Mouse (Mus musculus) MEL (cell line): ENCODE measurements at regions not wholly inside any gene's neighbourhood (a gene's known extent, or its start where the extent isn't known, plus 50 kb on each side); places are given as distances from the start of the nearest gene placed in this dataset.

Experiments used
- DNase-seq: peaks from one replicate; pipeline ENCODE4 v3.0.0; 2011; ENCODE audit warnings: low read depth, low spot score
- H3K27ac ChIP-seq: 2 replicates; pipeline ENCODE4 v1.5.1; 2012; ENCODE audit warnings: low read depth, mild to moderate bottlenecking, control low read depth, low read length, moderate library complexity; ENCODE audit not compliant: control insufficient read depth
- H3K27me3 ChIP-seq, 2 experiments: fragments of 150-350 bp in 1 of 2; sonication (generic) in 1 of 2; 2 replicates each; pipeline ENCODE4 v1.6.1; 2012; ENCODE audit warnings: low read length in 2 of 2, mild to moderate bottlenecking in 2 of 2, improper control_type of control experiment in 1 of 2, moderate library complexity in 1 of 2; ENCODE audit not compliant: insufficient read depth in 2 of 2, control insufficient read depth in 1 of 2
- H3K36me3 ChIP-seq, 2 experiments: 2 replicates each; pipeline ENCODE4 v1.6.1; 2012 to 2014; ENCODE audit warnings: low read length in 2 of 2, improper control_type of control experiment in 1 of 2, inconsistent platforms in 1 of 2, mild to moderate bottlenecking in 1 of 2; ENCODE audit not compliant: insufficient read depth in 2 of 2, control insufficient read depth in 1 of 2
- H3K4me1 ChIP-seq, 2 experiments: fragments of 150-350 bp in 1 of 2; sonication (generic) in 1 of 2; 2 replicates each; pipeline ENCODE4 v1.6.1; 2012; ENCODE audit warnings: low read length in 2 of 2, improper control_type of control experiment in 1 of 2, mild to moderate bottlenecking in 1 of 2; ENCODE audit not compliant: insufficient read depth in 2 of 2, control insufficient read depth in 1 of 2
- H3K4me3 ChIP-seq, 2 experiments: fragments of 150-350 bp in 1 of 2; sonication (generic) in 1 of 2; 2 replicates each; pipeline ENCODE4 v1.5.1; 2012; ENCODE audit warnings: low read depth in 2 of 2, low read length in 2 of 2, mild to moderate bottlenecking in 2 of 2, moderate library complexity in 2 of 2, control low read depth in 1 of 2, improper control_type of control experiment in 1 of 2; ENCODE audit not compliant: control insufficient read depth in 1 of 2, insufficient read depth in 1 of 2
- H3K79me2 ChIP-seq: 2 replicates; pipeline ENCODE4 v1.6.1; 2012; ENCODE audit warnings: mild to moderate bottlenecking, low read length, moderate library complexity; ENCODE audit not compliant: control insufficient read depth, poor library complexity, insufficient read depth
- H3K9ac ChIP-seq: 2 replicates; pipeline ENCODE4 v1.6.1; 2012; ENCODE audit warnings: low read depth, mild to moderate bottlenecking, control low read depth, low read length, moderate library complexity; ENCODE audit not compliant: control insufficient read depth, poor library complexity, severe bottlenecking
- H3K9me3 ChIP-seq: fragments of 150-350 bp; sonication (generic); replicated peaks from 2 replicates; pipeline ENCODE4 v1.6.1; 2012; ENCODE audit warnings: mild to moderate bottlenecking, low read length, improper control_type of control experiment, moderate library complexity; ENCODE audit not compliant: insufficient read depth
- BHLHE40 ChIP-seq: IDR thresholded peaks from 2 replicates; pipeline ENCODE4 v1.6.1; 2012; ENCODE audit warnings: low read depth, mild to moderate bottlenecking, inconsistent platforms, low read length, improper control_type of control experiment, borderline replicate concordance
- CHD2 ChIP-seq: IDR thresholded peaks from 2 replicates; pipeline ENCODE4 v1.6.1; 2011; ENCODE audit warnings: low read length, improper control_type of control experiment
- E2F4 ChIP-seq: IDR thresholded peaks from 2 replicates; pipeline ENCODE4 v1.6.1; 2011; ENCODE audit warnings: low read depth, low read length, improper control_type of control experiment, borderline replicate concordance
- ELF1 ChIP-seq: IDR thresholded peaks from 2 replicates; pipeline ENCODE4 v1.6.1; 2014; ENCODE audit warnings: low read depth, mild to moderate bottlenecking, inconsistent platforms, low read length, improper control_type of control experiment, moderate library complexity
- EP300 ChIP-seq, 2 experiments: IDR thresholded peaks; 2 replicates each; pipeline ENCODE4 v1.6.1; 2011; ENCODE audit warnings: improper control_type of control experiment in 2 of 2, low read length in 2 of 2, low read depth in 1 of 2, mild to moderate bottlenecking in 1 of 2
- ETS1 ChIP-seq: IDR thresholded peaks from 2 replicates; pipeline ENCODE4 v1.6.1; 2012; ENCODE audit warnings: low read depth, mild to moderate bottlenecking, inconsistent platforms, low read length, improper control_type of control experiment, moderate library complexity
- GATA1 ChIP-seq: IDR thresholded peaks from 2 replicates; pipeline ENCODE4 v1.6.1; 2011; ENCODE audit warnings: low read depth, low read length, improper control_type of control experiment
- HCFC1 ChIP-seq: IDR thresholded peaks from 2 replicates; pipeline ENCODE4 v1.6.1; 2012; ENCODE audit warnings: low read depth, mild to moderate bottlenecking, inconsistent platforms, low read length, improper control_type of control experiment, moderate library complexity
- KAT2A ChIP-seq: conservative IDR thresholded peaks from 2 replicates; pipeline ENCODE4 v1.6.1; 2012; ENCODE audit warnings: low read depth, low read length, improper control_type of control experiment, inconsistent platforms
- MAFK ChIP-seq: IDR thresholded peaks from 2 replicates; pipeline ENCODE4 v1.6.1; 2011; ENCODE audit warnings: low read depth, mild to moderate bottlenecking, low read length, improper control_type of control experiment, borderline replicate concordance
- MAX ChIP-seq: IDR thresholded peaks from 2 replicates; pipeline ENCODE4 v1.6.1; 2011; ENCODE audit warnings: low read length, improper control_type of control experiment
- MXI1 ChIP-seq: IDR thresholded peaks from 2 replicates; pipeline ENCODE4 v1.6.1; 2011; ENCODE audit warnings: mild to moderate bottlenecking, low read depth, low read length, improper control_type of control experiment
- MYB ChIP-seq: IDR thresholded peaks from 2 replicates; pipeline ENCODE4 v1.6.1; 2011; ENCODE audit warnings: mild to moderate bottlenecking, low read depth, low read length, improper control_type of control experiment
- MYC ChIP-seq: IDR thresholded peaks from 2 replicates; pipeline ENCODE4 v1.6.1; 2011; ENCODE audit warnings: low read depth, mild to moderate bottlenecking, low read length, improper control_type of control experiment, moderate library complexity
- POLR2A ChIP-seq, 2 experiments: IDR thresholded peaks; 2 replicates each; pipeline ENCODE4 v1.6.1; 2011 to 2012; ENCODE audit warnings: low read length in 2 of 2, mild to moderate bottlenecking in 2 of 2, control low read depth in 1 of 2, improper control_type of control experiment in 1 of 2, low read depth in 1 of 2, moderate library complexity in 1 of 2; ENCODE audit not compliant: control insufficient read depth in 1 of 2, insufficient read depth in 1 of 2, poor library complexity in 1 of 2
- POLR2AphosphoS5 ChIP-seq: IDR thresholded peaks from 2 replicates; pipeline ENCODE4 v1.6.1; 2012; ENCODE audit warnings: low read depth, borderline replicate concordance, mild to moderate bottlenecking, inconsistent platforms, low read length, moderate library complexity, mixed read lengths
- RAD21 ChIP-seq: IDR thresholded peaks from 2 replicates; pipeline ENCODE4 v1.6.1; 2011; ENCODE audit warnings: mild to moderate bottlenecking, low read depth, low read length, improper control_type of control experiment
- SIN3A ChIP-seq: IDR thresholded peaks from 2 replicates; pipeline ENCODE4 v1.6.1; 2012; ENCODE audit warnings: low read length, improper control_type of control experiment, inconsistent platforms
- SMC3 ChIP-seq: IDR thresholded peaks from 2 replicates; pipeline ENCODE4 v1.6.1; 2011; ENCODE audit warnings: low read depth, low read length, improper control_type of control experiment
- TBP ChIP-seq: IDR thresholded peaks from 2 replicates; pipeline ENCODE4 v1.8.0; 2011; ENCODE audit warnings: low read depth, low read length, improper control_type of control experiment
- TCF12 ChIP-seq: IDR thresholded peaks from 2 replicates; pipeline ENCODE4 v1.6.1; 2014; ENCODE audit warnings: low read depth, mild to moderate bottlenecking, inconsistent platforms, low read length, improper control_type of control experiment, moderate library complexity
- ZC3H11A ChIP-seq: IDR thresholded peaks from 2 replicates; pipeline ENCODE4 v1.6.1; 2012; ENCODE audit warnings: low read depth, mild to moderate bottlenecking, inconsistent platforms, low read length, improper control_type of control experiment
- ZKSCAN1 ChIP-seq: IDR thresholded peaks from 2 replicates; pipeline ENCODE4 v1.6.1; 2012; ENCODE audit warnings: low read depth, mild to moderate bottlenecking, inconsistent platforms, low read length, improper control_type of control experiment, moderate library complexity

- no peaks in the 10 kb centered on the region for H3K4me1 ChIP-seq
- no peak overlapping the region for H3K9ac ChIP-seq
- no peaks in the 10 kb centered on the region; a peak in 1 of 4 replicates for H3K27me3 ChIP-seq
- no peak overlapping the region for H3K4me3 ChIP-seq
- H3K27ac ChIP-seq, result no peak overlapping the region
- H3K9me3 ChIP-seq, result no peaks in the 10 kb centered on the region
- TF ChIP-seq HCFC1 (no peak), SIN3A (no peak), EP300 (IDR thresholded peaks at IDR 0.05; ENCODE audit: low read depth in 1 of 2, low read length in 2 of 2) (no peak), ELF1 (no peak), MAX (no peak), MAFK (no peak), TBP (no peak), TCF12 (no peak), ETS1 (no peak), SMC3 (no peak), ZKSCAN1 (no peak)
- TF ChIP-seq, all 39 proteins: peak for 0
- Histone ChIP-seq H3K36me3 (no peaks in the 10 kb centered on the region), H3K79me2 (no peaks in the 10 kb centered on the region)
- no peak for DNase-seq
These were observed 179.3 kb upstream of the Ccdc122 start for GRCm38 (mm10) chr14:76857196-76857773.

- no peak overlapping the region for H3K27ac ChIP-seq
- TF ChIP-seq MXI1, result no peak
- no peak for TF ChIP-seq GATA1
- TF ChIP-seq ELF1, result no peak
- no peak for TF ChIP-seq MYB
- TF ChIP-seq POLR2A (IDR thresholded peaks at IDR 0.05; ENCODE audit: control insufficient read depth in 1 of 2, insufficient read depth in 1 of 2, low read depth in 1 of 2, low read length in 2 of 2, poor library complexity in 1 of 2), result no peak
- no peak for TF ChIP-seq ZC3H11A
- no peak for TF ChIP-seq TBP
- no peak for TF ChIP-seq ZKSCAN1
- TF ChIP-seq E2F4, result no peak
- TF ChIP-seq BHLHE40, result no peak
- TF ChIP-seq POLR2AphosphoS5, result no peak
- no peak for TF ChIP-seq CHD2
- TF ChIP-seq KAT2A, result no peak
- TF ChIP-seq RAD21, result no peak
- no peak for TF ChIP-seq MYC
- TF ChIP-seq, all 39 proteins: peak for 0
These were observed 180.0 kb upstream of the Ccdc122 start for GRCm38 (mm10) chr14:76856591-76856990.

More at GRCm38 (mm10) chr14:76856591-76856990, 180.0 kb upstream of the Ccdc122 start:
- no peaks in the 10 kb centered on the region for H3K36me3 ChIP-seq
- H3K9ac ChIP-seq, result no peak overlapping the region
- DNase-seq, result no peak
- no peaks in the 10 kb centered on the region for H3K79me2 ChIP-seq
- H3K4me3 ChIP-seq, result no peak overlapping the region
- H3K4me1 ChIP-seq, result no peaks in the 10 kb centered on the region
- H3K27me3 ChIP-seq, result no peaks in the 10 kb centered on the region; a peak in 1 of 4 replicates
- no peaks in the 10 kb centered on the region for H3K9me3 ChIP-seq
